Mouse (Mus musculus) frontal cortex, postnatal 10 days (tissue): ENCODE measurements around the gene Cpn2.

Experiments used
- DNase-seq, 2 experiments: peaks; one replicate each; pipeline ENCODE4 v3.0.0; 2022; ENCODE audit warnings: low spot score in 2 of 2, mixed read lengths in 1 of 2

Gene Cpn2

DNA sequence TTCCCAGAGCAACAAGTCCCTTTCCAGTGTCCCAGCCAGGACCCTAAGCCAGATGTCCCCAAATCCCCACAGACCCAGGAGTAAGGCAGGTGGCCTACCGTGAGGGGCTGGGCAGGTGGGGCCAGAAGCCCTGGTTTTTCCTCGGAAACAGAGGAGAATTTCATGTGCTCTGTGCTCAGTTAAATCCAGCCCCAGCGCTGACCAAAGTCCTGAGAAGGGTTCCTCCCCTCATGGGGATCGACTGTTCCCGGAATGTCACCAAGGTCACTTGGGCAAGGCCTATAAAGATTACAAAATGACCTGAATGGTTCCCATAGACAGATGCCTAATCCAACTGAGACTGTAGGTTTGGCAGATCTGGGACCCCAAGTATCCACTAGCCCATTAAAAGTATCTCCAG lies at the start of gene Cpn2:
Gene Cpn2 (minus strand): TSS at position 141 of the 400 bp plus-strand sequence.
- DNase-seq, result no peak

DNA sequence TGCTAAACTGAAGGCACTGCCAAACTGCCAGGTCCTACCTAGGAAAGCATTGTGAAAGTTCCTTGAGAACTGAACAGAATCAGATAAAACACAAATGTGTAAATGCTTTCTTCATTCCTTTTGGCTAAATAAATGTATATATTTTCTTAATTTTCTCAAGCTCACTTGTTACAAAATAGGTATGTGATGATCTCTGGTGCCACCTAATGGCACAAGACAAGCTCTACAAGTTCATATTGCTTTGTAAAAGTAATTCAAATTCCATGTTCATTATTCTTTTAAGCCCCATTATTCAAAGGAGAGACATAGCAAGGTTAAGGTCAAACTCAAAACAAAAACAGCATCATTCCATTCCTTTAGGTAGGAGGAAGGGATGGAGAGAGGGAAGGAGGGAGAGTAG lies 46.9 kb upstream of the Cpn2 start:
- no peak for DNase-seq

DNA sequence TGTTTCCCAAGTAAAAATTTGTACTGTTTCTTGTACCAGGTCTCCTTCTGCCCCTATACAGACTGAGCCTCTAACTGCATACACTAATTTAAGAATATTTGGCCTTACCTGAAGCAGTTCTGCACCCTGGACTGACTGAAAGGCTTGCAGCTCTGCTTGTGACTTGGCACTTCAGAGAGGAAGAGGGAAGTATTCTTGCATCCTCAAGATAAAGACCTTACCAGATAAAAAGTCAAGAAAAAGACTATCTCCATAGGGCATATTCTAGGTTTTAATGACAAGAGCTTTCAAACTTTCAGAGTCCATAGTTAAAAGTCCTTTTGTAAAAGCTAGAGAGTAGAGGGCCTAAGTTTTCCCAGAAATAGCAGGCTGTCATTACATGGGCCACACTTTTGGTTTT lies 43.3 kb upstream of the Cpn2 start, which contains the start of gene Gp5:
Gene Gp5 (minus strand): TSS at position 133 of the 400 bp plus-strand sequence.
- no peak for DNase-seq

DNA sequence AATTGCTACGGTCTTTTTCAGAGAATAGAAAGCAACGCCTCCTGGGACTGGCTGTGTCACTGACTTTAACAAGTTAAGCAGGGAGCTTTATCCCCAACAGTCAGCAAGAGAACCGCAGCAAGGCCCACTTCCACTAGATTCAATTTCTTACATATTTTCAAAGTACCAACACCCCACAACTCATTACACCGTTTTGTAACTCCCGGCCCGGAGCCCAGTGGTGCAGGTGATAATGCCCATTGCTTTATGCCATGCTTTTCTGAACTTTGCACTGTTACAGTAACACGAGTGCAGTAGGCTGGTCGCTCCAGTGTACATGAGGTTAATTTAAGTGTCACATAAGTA lies 42.8 kb upstream of the Cpn2 start:
- DNase-seq, result no peak

DNA sequence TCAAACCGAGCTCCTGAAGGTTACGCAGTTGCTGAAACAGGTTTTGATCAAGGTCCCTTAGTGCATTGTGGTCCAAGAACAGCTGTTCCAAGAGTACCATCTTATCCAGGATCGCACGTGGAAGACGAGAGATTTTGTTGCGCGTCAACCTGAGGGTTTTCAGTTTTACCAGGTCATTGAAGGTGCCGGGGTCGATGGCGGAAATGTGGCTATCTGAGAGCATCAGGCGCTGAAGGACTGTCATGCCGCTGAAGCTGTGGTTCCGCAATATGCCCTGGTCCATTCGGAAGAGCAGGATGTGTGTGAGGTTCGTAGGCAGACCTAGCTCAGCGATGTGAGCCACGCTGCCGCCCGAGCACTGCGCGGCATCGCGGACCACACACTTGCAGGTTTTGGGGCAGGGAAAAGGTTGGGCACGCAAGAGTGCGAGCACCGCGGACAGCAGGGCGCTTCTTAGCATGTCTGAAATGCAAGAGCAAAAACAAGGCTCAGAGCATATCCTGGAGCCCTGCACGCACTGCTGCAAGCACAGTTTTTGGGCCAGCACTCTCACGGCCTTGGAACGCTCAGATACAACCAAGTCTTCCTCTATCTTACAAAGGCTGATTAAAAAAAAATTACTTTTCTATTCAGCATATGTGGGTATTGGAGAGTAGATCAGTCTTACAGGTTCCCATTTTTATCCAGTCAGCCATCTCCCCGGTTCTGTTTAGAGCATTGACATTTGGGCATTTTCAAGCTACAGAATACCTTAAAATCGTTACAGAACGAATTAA lies 42.3 kb upstream of the Cpn2 start:
- no peak for DNase-seq

DNA sequence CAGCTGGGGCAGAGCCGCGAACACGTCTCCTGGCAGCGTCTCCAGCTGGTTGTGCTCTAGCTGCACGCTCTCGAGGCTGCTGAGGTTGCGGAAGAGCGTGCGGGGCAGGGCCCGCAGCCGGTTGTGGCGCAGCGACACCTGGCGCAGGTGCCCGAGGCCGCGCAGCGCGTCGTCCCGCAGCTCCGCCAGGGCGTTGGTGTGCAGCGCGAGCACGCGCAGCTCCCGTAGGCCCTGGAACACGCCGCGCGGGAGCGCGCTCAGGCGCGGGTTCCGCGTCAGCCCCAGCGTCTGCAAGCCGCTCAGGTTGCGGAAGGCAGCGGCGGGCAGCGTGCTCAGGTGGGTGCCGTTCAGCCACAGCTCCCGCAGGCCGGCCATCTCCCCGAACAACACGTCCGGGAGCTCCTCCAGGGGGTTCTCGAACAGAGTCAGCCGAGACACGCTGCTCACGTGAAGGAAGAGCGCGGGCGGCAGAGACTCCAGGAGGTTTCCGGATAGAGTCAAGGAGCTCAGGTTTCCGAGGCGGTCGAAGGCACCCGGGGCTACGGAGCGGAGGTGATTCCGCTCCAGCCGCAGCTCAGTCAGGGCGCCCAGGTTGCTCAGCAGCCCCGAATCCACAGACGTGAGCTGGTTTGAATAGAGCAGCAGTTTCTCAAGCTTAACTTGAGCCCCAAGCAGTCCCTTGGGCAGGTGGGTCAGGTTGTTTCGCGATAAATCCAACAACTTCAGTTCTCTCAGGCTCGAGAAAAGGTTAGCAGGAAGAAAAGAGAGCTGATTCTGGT lies 41.5 kb upstream of the Cpn2 start:
- peak; percentile 26 to 54 for DNase-seq

DNA sequence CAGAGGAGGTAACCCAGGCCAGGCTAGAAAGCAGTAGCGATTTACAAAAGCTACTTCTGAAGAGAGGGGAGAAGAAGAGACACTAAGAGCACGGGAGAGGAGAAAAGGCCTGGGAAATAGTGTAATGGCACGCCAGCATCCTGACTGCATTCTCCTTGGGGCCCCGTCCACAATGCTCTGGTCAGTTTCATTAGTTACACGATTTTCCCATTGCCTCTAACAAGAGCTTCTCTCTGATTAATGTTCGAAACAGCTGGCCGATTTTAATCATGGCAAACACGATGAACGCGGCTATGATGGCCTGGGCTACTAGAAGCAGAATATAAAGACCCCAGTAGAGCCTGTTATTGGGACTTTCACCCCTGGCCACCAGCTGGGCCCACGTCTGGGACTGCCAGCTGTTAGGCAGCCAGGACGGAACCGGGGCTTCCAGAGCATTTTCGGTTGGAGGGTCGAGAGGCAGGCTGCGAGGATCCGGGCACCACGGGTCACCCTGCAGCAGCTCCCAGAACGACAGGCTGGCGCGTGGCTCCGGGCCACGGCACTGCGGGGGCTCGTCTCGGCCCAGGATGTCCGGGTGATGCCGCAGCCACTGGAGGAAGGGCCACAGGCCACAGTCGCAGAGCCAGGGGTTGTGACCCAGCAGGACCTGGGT lies 40.8 kb upstream of the Cpn2 start:
- no peak for DNase-seq

DNA sequence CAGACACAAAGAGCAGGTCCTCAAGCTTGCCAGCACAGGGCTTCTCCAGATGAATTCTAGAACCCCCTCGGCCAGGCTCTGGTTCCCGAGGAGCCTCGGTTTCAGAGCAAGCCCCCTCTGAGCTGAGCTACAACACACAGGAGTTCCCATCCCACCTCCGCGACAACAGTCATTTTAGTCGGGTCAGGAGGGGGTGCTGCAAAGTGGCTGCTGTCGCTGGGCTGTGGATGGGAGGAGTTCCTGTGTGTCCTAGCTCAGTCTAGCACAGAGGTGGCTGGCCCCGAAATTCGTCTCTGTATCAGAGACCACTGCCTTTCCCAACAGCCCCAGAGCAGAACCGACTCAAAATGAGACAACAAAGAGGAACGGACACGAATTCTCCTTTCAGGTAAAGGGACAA lies 40.0 kb upstream of the Cpn2 start:
- DNase-seq, result no peak

DNA sequence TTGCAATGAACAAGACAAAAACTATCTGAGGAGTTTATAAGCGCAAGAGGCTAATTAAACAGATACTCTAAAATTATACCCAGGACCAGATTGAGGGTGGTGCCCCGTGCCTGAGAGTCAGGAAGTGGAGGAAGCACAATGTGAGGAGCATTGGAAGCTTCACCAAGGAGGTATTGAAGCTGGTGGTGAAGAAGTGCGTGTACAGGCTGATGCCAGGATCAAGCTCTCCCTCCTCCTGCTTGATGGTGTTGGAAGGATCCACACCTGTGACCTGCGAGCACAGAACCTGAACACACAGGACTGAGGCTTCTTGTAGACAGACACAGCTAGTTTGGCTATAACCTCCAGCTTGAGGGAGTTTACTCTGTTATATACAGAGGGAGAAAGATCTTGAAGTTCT lies 38.8 kb upstream of the Cpn2 start:
- DNase-seq, result no peak

DNA sequence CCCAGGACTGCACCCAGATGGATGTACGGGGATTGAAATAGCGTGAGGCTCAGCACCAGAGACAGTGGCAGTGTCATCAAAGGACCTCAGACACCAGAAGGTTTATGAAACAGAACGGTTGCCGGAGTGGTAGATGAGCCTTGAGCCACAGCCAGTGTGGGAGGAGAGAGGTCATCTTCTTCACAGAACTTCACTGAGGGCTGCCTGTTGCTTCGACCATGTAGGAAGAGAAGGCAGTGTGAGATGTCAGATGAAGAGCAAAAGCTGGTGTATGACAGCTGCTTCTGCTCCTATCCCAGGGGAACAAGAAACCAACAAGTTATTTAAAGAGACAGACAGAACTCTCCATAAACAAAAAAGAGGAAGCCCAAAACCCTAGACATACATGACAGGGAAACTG lies 36.9 kb upstream of the Cpn2 start:
- DNase-seq, result no peak

DNA sequence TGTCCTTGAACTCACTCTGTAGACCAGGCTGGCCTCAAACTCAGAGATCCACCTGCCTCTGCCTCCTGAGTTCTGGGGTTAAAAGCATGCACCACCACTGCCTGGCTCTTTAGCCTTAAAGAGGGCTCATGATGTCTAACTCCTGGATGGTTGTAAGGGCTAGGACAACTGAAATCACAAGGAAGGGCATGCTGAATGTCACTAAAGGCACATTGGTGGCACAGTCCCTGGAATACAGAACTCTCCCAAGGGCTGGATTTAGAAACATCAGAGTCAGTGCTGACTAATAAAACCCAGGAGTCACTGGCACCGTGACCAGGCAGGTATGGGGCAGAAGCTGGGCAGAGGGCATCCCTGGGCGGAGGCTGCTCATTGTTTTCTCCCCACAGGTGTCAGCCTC lies 36.1 kb upstream of the Cpn2 start:
- no peak for DNase-seq

DNA sequence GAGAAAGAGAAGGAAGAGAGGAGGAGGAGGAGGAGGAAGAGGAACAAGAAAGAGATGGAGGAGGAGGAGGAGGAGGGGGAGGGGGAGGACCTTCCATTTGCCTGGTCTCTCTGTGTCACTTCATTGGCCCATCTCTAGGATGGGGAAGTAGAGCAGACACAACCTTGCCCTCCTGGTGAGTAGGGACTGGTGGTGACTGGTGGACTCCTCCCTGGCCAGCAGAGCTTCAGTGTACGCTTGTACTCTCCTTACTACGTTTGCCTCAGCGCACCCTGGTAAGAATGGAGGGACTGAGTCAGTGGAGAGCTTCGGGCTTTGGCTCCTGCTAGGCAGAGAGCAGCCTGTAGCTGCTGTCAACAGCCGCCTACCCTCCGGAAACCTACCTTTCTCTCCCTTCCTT lies 35.4 kb upstream of the Cpn2 start:
- no peak for DNase-seq

DNA sequence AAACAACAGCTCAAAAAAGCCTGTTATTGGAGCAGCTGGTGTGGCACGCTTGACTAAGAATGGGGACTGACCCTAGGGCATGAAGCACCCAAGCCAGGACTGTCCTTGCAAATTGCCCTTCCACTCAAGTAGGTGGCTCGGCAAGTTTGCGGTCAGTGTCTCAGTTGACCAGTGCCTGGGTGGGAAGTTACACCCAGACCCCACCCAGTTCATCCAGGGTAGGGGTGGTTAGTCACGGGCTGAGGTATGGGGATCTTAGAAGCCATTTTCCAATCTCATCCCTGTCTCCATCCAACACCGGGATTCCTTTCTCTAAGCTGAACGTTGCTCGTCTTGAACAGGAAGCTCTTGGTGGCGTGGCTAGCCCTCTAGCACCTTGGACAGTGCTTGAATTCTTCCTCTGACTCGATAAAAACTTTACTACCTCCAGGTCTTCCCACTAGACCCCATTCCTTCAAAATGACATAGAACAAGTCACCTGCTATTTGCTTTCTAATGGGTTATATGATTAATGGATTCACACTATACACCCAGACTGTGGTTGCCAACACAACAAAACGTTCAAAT lies 32.5 kb upstream of the Cpn2 start:
- no peak for DNase-seq

DNA sequence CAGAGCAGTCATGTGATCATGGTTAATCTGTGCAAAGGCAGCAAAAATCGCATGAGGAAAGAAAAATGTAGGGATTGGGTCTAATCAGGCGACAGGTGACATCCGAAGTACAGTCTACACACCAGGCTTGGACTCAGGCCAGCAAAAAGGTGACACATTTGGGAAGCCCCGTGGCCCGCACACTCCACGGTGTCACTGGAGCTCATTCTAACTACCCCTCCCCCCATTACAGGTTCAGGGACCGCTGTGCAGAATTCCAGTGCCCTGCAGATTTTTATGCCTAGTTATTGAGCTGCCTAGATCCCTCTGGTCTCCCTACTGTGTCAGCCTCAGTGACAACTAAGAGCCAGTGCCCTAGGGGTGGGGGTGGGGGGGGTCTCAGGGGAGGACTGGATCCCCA lies 30.2 kb upstream of the Cpn2 start:
- DNase-seq, result no peak

DNA sequence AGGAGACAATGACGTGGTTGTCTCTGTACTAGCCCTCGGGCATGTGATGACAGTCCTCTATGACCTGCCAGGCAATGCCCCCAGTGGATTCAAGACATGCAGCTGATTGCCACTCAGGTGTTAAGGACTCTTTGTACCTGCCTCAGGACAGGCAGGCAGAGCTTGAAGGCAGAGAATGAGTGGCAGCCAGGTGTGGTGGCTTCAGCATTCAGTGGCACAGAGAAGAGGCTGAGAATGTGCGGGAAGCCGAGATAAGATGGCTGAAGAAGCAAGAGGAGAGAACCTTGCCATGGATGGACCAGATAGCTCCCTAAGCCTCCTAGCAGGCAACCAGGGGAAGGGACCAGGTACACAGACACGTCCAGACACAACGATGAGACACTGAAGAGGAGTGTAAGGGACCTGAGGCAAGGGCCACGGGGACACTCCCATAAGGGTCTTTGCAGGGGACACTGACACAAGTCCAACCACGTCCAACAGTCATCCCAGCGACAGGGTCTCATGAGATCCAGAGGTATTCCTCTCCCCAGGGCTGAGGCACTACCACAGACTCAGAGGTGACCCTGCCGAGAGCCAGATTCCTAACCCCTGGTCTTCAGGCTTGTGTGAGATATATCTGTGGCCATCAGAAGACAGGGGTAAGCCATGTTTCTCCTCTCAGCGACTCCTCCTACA lies 29.4 kb upstream of the Cpn2 start:
- no peak for DNase-seq

DNA sequence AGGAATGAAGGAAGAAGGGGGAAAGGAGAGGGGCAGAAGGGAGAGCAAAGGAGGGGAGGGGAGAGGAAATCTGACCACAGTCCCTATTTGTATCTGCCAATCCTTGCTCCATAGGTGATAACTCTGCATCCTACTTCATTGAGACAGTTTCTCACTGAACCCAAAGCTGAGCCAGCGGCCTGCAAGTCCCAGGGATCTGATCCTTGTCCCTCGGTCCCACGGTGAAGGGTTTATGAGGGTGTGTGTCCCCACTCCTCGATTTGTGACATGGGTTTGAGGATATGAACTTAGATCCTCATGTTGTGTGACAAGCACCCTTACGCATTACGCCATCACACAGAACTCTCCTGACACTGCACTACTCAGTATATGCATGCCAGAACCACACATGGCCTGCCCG lies 27.8 kb upstream of the Cpn2 start:
- no peak for DNase-seq

DNA sequence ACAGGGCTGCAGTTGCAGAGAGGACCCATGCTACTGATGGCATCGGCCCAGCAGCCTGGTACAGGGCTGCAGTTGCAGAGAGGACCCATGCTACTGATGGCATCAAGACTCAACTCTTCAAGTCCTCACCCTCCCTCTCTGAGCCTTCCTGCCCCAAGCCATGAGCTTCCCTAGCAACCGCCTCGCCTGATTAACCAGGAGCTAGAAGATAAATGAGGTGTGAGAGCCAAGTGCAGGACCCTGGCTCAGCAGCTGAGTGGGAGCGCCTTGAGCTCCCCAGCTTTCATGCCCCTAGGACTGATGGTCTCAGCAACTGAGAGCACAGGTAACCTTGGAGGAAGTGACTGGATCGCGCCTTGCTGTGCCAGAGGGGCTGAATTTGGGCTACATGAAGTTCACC lies 23.1 kb upstream of the Cpn2 start:
- DNase-seq, result no peak

DNA sequence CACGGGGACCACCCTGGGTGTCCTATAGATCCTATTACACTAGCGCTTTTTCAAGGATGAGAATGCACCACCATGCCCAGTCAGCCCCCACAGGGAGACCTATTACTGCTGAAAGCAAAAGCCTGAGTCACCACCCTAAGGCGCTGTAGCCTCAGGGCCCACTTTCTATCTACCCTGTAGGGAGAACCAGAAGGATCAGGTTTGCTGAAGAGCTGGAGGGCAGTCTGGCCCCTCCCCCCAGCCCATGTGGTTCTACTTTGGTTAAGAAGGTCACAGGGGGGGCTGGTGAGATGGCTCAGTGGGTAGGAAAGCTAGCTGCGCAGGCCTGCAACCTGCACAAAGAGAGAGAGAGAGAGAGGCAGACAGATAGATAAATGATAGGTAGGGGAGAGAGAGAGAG lies 18.4 kb upstream of the Cpn2 start:
- DNase-seq, result no peak

DNA sequence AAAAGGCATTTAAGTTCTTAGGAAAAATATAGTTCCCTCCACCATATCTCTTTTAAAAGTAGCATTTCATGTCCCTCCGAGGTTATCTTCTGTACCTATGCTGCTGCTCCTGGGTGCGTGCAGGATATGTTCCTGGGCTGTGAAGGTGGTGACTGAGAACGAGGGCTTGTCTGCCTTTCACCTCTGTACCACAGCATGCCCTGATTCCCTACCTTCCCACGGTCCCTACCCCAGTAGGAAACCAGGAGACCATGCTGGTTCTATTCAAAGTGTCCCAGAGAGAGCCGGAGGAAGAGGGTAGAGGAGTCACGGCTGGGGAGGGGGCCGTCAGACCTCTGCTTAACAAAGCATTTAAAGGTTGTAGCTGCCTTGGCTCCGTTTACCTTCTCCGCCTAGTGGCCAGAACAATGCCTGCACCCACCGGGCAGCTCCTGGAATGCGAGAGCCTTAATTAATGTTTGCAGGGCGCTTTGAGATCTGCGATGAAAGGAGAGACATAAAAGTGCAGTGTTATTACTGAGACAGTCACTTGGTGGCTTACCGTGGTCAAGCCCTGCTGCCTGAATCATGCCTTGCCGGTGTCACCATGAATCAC lies 16.5 kb upstream of the Cpn2 start:
- DNase-seq, result no peak

DNA sequence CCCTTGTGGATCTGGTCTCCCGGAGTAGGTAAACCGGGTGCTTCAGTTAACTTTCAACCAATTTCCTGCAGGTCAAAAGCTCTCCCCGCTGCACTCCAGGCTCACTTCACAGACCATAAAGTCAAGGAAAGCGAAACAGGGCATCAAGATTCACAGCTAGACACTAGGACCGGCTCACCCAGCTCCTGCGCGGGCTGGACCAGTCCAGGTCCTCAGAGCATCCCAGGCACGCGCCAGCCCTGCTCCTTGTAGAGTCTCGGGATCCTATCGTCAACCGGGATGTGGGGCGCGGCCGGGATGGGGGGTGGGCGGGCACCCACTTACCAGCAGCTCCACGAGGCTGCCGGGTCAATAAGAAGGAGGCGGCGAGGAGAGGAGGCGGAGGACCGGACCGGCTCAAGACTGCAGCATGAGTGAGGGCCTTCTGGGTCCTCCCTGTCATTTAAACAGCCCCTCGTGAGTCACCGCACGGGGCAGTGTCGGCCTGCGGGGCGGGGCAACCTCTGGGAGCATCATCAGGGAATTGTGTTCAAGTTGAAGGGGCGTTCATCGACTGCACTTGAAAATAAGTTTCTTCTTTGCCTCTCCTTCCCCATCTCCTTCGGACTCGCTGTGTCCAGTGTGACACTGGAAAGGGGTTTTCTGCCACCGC lies 15.7 kb upstream of the Cpn2 start, which contains the start of gene Lrrc15:
Gene Lrrc15 (minus strand): TSS at position 413 of the 652 bp plus-strand sequence.
- no peak for DNase-seq
